Mouse (Mus musculus): ENCODE results near the gene Ncapd3. TPM values are rescaled to one million over a fixed set of nuclear protein-coding genes. Genes with fewer than 3 reads are reported as not detected.

Ncapd3 gene
- total RNA-seq (2014; rRNA removed; ENCODE audit: low replicate concordance) (23.7 and 36.8 TPM in 2 replicates), polyA plus RNA-seq (2015; fragmentation: Nextera tagmentation; extraction: Ambion mirVana) (10.4 and 10.5 TPM in 2 replicates)

DNA sequence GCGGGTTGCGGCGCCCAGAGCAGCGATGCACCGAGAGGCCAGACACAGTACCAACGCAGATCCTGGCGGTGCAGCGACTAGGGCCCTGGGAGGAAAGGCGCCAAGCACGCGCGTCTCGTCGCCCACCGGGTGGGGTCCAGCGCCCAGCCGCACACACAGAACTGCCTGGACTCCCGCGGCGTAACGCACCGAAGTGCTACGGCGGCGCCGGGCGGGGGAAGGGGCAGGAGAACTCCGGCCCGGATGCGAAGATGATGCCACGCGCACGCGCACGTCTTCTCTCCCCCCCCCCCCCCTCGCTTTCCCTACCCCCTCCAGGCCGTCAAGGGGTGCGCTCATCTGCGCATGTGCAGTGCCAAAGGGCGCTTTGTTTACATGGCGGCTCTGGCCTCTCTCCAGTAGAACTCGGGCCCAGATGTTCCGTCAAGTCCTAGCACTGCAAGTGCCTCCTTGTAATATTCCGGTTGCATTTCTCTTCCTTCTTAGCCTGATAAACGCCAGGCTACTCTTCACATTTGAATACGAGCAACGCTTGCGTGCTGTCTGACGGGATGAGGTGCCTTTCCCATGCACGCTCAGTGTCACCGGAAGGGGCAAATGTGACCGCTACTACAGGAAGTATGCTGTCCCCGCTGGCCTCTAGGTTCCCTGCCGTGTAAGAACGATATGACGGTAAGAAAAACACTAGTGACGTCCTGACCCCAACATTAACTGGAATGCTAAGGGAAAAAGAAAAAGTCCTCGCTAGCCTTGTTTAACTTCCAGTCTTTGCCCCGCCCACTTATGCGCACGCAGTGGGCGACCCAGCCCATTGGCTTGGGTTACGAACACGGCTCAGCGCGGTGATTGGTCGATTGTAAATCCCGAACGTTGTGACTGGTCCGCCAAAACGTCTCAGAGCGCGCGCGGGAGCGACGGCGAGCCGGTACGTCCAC lies at the start of gene Ncapd3, which contains the start of gene Vps26b:
Gene Ncapd3, plus strand, starts transcription at position 348 of the 935 bp plus-strand sequence.
Gene Vps26b, minus strand, starts transcription at position 238 of the 935 bp plus-strand sequence.
- Histone ChIP-seq H3K9ac (replicated peaks; ENCODE audit: low read depth, low read length) (peak within 1 kb of the TSS; percentile 93), H3K9me3 (replicated peaks; ENCODE audit: control insufficient read depth, low read length) (no peaks in the 10 kb centered on the region), H3K27me3 (ENCODE audit: control insufficient read depth, insufficient read depth, low read length) (no peaks in the 10 kb centered on the region), H3K4me2 (ENCODE audit: low read depth, low read length) (peak within 1 kb of the TSS; percentile 92), H3K4me1 (ENCODE audit: control insufficient read depth, insufficient read depth) (peaks cover 24% of the 10 kb centered on the region), H3K4me3 (ENCODE audit: low read depth, low read length) (peak within 1 kb of the TSS; percentile 93), H3K27ac (ENCODE audit: low read depth) (peak within 1 kb of the TSS; percentile 89), H3K36me3 (replicated peaks; ENCODE audit: control insufficient read depth, insufficient read depth, low read length) (no peaks in the 10 kb centered on the region)
- WGBS, result under 1% methylated on average over 73 of the region's 80 CpGs
- ATAC-seq (ENCODE audit: insufficient read depth, low read depth), result peak; percentile 95
- DNase-seq (ENCODE audit: low spot score), result peak; percentile 98
- no peak for TF ChIP-seq CTCF (IDR thresholded peaks at IDR 0.05; ENCODE audit: low read depth)
- TF ChIP-seq EP300 (IDR thresholded peaks at IDR 0.05; ENCODE audit: low read depth), result 0 out of 2 replicates have a peak, but pooled peaks have one; percentile 36

DNA sequence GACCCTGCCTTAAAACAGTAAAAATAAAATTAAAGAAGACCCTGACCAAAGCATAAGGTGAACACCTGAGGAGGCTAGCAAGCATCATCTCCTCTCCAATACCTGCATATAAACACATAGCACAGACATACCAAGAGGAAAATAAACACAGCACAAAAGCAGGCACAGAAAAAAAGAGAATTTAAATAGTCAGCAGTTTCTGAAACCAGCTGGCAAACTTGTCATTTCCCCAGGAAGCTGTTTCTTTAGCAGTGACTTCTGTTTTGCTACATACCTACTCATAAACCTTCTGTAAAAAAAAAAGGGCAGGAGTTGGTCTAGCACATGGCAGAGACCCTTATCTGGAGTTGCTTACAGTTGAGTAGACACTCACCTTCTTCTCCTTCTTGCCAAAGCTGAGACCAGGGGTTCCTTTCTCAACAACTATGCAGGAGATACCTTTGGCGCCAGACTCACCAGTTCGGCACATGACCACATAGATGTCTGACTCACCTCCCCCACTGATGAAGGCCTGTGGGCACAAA lies 44.8 kb upstream of the Ncapd3 start:
- no peak overlapping the region for H3K27ac ChIP-seq (ENCODE audit: low read depth)

GRCm38 (mm10) chr9:26985668-26986277 lies 44.2 kb upstream of the Ncapd3 start:
- H3K27ac ChIP-seq (ENCODE audit: low read depth), result no peak overlapping the region
- no peaks in the 10 kb centered on the region for H3K4me1 ChIP-seq (ENCODE audit: control insufficient read depth, insufficient read depth)
- DNase-seq (ENCODE audit: low spot score) (no peak), ATAC-seq (ENCODE audit: insufficient read depth, low read depth) (no peak)
- 85% methylated on average over 6 of the region's 6 CpGs for WGBS
- no peak for TF ChIP-seq CTCF (IDR thresholded peaks at IDR 0.05; ENCODE audit: low read depth)
- TF ChIP-seq EP300 (IDR thresholded peaks at IDR 0.05; ENCODE audit: low read depth), result no peak
- no peak overlapping the region for H3K9ac ChIP-seq (replicated peaks; ENCODE audit: low read depth, low read length)
- peaks cover 37% of the 10 kb centered on the region for H3K36me3 ChIP-seq (replicated peaks; ENCODE audit: control insufficient read depth, insufficient read depth, low read length)
- no peaks in the 10 kb centered on the region for H3K9me3 ChIP-seq (replicated peaks; ENCODE audit: control insufficient read depth, low read length)
- H3K4me3 ChIP-seq (ENCODE audit: low read depth, low read length), result no peak overlapping the region
- H3K4me2 ChIP-seq (ENCODE audit: low read depth, low read length), result no peak overlapping the region
- H3K27me3 ChIP-seq (ENCODE audit: control insufficient read depth, insufficient read depth, low read length), result no peaks in the 10 kb centered on the region

More for the DNA sequence above, 44.8 kb upstream of the Ncapd3 start:
- no peak for DNase-seq (ENCODE audit: low spot score)
- Histone ChIP-seq H3K9ac (replicated peaks; ENCODE audit: low read depth, low read length) (no peak overlapping the region), H3K36me3 (replicated peaks; ENCODE audit: control insufficient read depth, insufficient read depth, low read length) (peaks cover 35% of the 10 kb centered on the region), H3K4me3 (ENCODE audit: low read depth, low read length) (no peak overlapping the region), H3K27me3 (ENCODE audit: control insufficient read depth, insufficient read depth, low read length) (no peaks in the 10 kb centered on the region), H3K4me1 (ENCODE audit: control insufficient read depth, insufficient read depth) (no peaks in the 10 kb centered on the region), H3K4me2 (ENCODE audit: low read depth, low read length) (no peak overlapping the region), H3K9me3 (replicated peaks; ENCODE audit: control insufficient read depth, low read length) (no peaks in the 10 kb centered on the region)
- TF ChIP-seq CTCF (IDR thresholded peaks at IDR 0.05; ENCODE audit: low read depth) (no peak), EP300 (IDR thresholded peaks at IDR 0.05; ENCODE audit: low read depth) (no peak)
- WGBS, result 89% methylated on average over 2 of the region's 2 CpGs
- ATAC-seq (ENCODE audit: insufficient read depth, low read depth), result no peak

DNA sequence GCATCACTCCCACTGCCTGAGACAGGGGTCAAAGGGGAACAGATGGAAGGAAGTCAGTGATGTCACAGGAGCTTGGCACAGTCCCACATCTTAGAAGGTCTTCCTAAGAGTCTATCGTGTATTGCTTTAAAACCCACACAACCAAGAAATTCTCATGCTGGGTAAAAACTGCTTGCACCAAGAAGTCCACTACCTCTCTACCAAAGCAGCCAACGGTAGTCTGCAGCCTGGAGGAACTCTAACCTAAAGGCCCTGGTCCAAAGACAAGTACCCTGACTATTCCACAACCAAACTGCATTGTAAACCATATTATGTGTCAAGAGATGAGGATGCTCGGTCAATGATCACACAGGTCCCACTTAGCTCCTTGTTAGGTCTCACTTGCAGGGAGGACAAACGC lies 39.8 kb upstream of the Ncapd3 start:
- DNase-seq (ENCODE audit: low spot score) (no peak), ATAC-seq (ENCODE audit: insufficient read depth, low read depth) (no peak)
- H3K27ac ChIP-seq (ENCODE audit: low read depth), result no peak overlapping the region
- H3K27me3 ChIP-seq (ENCODE audit: control insufficient read depth, insufficient read depth, low read length), result no peaks in the 10 kb centered on the region
- H3K4me2 ChIP-seq (ENCODE audit: low read depth, low read length), result no peak overlapping the region
- peaks cover 50% of the 10 kb centered on the region for H3K36me3 ChIP-seq (replicated peaks; ENCODE audit: control insufficient read depth, insufficient read depth, low read length)
- TF ChIP-seq CTCF (IDR thresholded peaks at IDR 0.05; ENCODE audit: low read depth) (no peak), EP300 (IDR thresholded peaks at IDR 0.05; ENCODE audit: low read depth) (no peak)
- H3K9ac ChIP-seq (replicated peaks; ENCODE audit: low read depth, low read length), result no peak overlapping the region
- WGBS, result 81% methylated on average over 4 of the region's 4 CpGs
- H3K4me3 ChIP-seq (ENCODE audit: low read depth, low read length), result no peak overlapping the region
- no peaks in the 10 kb centered on the region for H3K9me3 ChIP-seq (replicated peaks; ENCODE audit: control insufficient read depth, low read length)
- H3K4me1 ChIP-seq (ENCODE audit: control insufficient read depth, insufficient read depth), result no peaks in the 10 kb centered on the region

DNA sequence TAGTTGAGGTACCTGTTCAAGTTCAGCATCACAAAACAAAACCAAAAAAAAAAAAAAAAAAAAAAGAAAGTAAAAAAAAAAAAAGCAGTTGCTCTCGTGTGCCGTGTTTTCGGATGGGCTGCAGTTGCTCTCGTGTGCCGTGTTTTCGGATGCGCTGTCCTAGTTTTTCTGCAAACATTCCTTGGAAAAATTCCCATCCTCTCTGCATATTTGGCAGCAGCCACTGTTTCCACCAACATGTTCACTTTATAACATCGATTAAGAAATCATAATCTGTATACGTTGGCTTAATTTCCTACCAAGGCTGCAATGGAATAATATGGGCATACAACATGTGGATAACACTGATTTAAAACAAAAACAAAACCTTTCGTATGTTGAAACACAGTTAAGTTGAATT lies 36.9 kb upstream of the Ncapd3 start:
- peaks cover 36% of the 10 kb centered on the region for H3K36me3 ChIP-seq (replicated peaks; ENCODE audit: control insufficient read depth, insufficient read depth, low read length)
- no peaks in the 10 kb centered on the region for H3K9me3 ChIP-seq (replicated peaks; ENCODE audit: control insufficient read depth, low read length)
- H3K4me2 ChIP-seq (ENCODE audit: low read depth, low read length), result no peak overlapping the region
- 87% methylated on average over 10 of the region's 10 CpGs for WGBS
- no peak overlapping the region for H3K27ac ChIP-seq (ENCODE audit: low read depth)
- no peak for ATAC-seq (ENCODE audit: insufficient read depth, low read depth)
- H3K27me3 ChIP-seq (ENCODE audit: control insufficient read depth, insufficient read depth, low read length), result no peaks in the 10 kb centered on the region
- H3K4me3 ChIP-seq (ENCODE audit: low read depth, low read length), result no peak overlapping the region
- no peaks in the 10 kb centered on the region for H3K4me1 ChIP-seq (ENCODE audit: control insufficient read depth, insufficient read depth)
- H3K9ac ChIP-seq (replicated peaks; ENCODE audit: low read depth, low read length), result no peak overlapping the region
- no peak for DNase-seq (ENCODE audit: low spot score)
- TF ChIP-seq CTCF (IDR thresholded peaks at IDR 0.05; ENCODE audit: low read depth), result no peak
- TF ChIP-seq EP300 (IDR thresholded peaks at IDR 0.05; ENCODE audit: low read depth), result no peak
